Mouse (Mus musculus): ENCODE data around the gene 1110032A03Rik.

1110032A03Rik gene

GRCm38 (mm10) chr9:50729600-50729999 is 45.7 kb downstream of the 1110032A03Rik start:
- DNase-seq (ENCODE audit: low read depth), result no peak

GRCm38 (mm10) chr9:50727925-50728651 is 47.2 kb downstream of the 1110032A03Rik start:
- no peak for DNase-seq (ENCODE audit: low read depth)

GRCm38 (mm10) chr9:50727171-50727924 is 48.0 kb downstream of the 1110032A03Rik start:
- DNase-seq (ENCODE audit: low read depth), result no peak

GRCm38 (mm10) chr9:50725921-50726590 is 49.3 kb downstream of the 1110032A03Rik start:
- DNase-seq (ENCODE audit: low read depth), result no peak

GRCm38 (mm10) chr9:50724661-50725330 is 50.5 kb downstream of the 1110032A03Rik start:
- DNase-seq (ENCODE audit: low read depth), result no peak

GRCm38 (mm10) chr9:50724147-50724546 is 51.2 kb downstream of the 1110032A03Rik start:
- DNase-seq (ENCODE audit: low read depth), result no peak

- peak; percentile 78 for DNase-seq (ENCODE audit: low read depth)
Measured at GRCm38 (mm10) chr9:50723406-50723805, 51.9 kb downstream of the 1110032A03Rik start.

GRCm38 (mm10) chr9:50722451-50722911 is 52.8 kb downstream of the 1110032A03Rik start:
- DNase-seq (ENCODE audit: low read depth), result no peak

GRCm38 (mm10) chr9:50721061-50721460 is 54.3 kb downstream of the 1110032A03Rik start:
- DNase-seq (ENCODE audit: low read depth), result no peak

- DNase-seq (ENCODE audit: low read depth), result no peak
Measured at GRCm38 (mm10) chr9:50718878-50719277, 56.4 kb downstream of the 1110032A03Rik start.

GRCm38 (mm10) chr9:50714188-50714587 is 61.1 kb downstream of the 1110032A03Rik start:
- DNase-seq (ENCODE audit: low read depth), result no peak

Measured in fibroblast of lung, adult 2 months (primary cell).